Mouse (Mus musculus) 3134 (cell line): ENCODE data around the gene Rnf4.

ENCODE experiments used
- DNase-seq: peaks from one replicate; pipeline ENCODE4 v3.0.0-alpha.2; 2011; ENCODE audit warnings: low spot score; ENCODE audit not compliant: insufficient read length; ENCODE audit errors: extremely low read depth

Gene Rnf4

DNA sequence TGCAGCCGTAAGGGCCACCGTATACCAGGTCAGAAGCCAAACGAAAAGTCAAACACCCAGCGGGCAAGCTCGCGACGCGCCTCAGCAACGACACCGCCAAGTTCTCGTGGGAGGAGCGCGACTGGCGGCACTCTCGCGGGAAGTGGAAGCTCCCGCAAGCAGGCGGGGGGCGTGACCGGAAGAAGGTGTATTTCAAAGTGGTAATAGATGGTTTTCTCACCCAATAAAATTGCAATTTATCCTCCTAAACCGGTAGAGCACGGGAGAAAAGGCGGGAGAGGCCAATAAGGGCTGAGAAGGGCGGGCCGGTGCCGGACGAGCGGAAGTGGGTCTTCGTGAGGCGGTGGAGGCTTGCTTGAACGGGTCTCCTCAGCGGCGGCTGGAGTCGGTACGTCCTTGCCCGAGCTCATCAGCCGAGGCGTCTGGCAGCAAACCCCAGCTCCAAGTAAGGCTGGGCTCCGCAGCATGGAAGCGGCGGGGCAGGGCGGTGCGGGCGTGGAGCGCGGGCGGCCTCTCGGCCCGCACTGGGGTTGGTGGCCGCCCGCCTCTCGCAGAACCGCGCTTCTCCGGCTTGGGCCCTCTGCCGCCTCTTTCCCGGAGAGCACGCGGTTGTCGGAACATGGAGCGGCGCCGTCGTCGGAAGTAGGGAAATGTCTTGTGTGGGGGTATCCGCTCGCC lies at the start of gene Rnf4:
TSS of gene Rnf4 (plus strand) at position 193 of the 678 bp plus-strand sequence.
- DNase-seq = peak; percentile 95

DNA sequence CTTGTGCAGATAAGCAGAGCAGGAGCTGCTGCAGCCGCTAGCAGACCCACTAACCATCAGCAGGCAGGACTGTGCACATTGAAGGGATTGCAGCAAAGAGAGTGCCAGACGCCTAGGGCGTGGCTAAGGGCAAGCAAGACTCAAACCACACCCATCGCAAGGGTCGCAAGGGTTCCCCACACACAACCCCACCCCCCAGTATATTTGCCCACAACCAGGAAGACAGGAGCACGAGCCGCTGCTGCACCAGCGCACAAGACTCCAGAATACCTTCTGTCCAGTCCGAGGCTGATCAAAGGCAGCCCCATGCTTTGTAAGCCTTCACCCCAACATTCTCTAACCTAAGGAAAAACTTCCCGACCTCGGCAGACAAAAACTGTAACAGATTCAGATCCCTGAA lies 49.6 kb upstream of the Rnf4 start:
- no peak for DNase-seq

GRCm38 (mm10) chr5:34287001-34287837 lies 48.9 kb upstream of the Rnf4 start:
- DNase-seq = no peak

- no peak for DNase-seq
Measured at GRCm38 (mm10) chr5:34287838-34288145, 48.3 kb upstream of the Rnf4 start.

DNA sequence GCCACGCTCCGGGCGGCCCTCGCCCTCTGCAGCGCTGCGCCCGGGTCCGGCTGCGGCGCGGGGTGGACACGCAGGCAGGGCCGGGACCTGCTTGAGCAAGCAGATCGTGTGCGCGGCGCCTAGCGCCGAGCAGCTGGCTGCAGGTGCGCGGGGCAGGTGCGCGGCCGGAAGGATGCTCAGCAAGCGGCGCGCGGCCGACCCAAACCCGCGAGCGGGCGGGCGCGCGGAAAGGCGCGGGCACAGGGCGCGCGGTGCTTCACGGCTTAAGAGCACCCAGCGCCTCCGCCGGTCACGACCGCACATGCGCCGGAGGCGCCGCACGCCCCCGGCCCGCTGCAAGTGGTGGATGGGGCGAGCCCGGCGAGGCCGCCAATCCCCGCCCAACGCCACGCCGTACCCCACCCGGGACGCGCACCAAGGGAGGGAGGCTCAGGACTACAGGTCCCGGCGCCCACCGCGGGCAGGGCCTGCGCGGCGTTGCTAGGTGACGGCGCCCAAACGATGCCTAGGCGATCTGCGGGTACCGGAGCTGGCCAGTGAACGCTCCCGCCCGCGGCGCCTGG lies 47.9 kb upstream of the Rnf4 start, which contains the start of the genes Zfyve28 and Cfap99:
TSS of gene Zfyve28 (minus strand) at position 296 of the 563 bp plus-strand sequence.
TSS of gene Cfap99 (plus strand) at position 447 of the 563 bp plus-strand sequence.
- no peak for DNase-seq

- no peak for DNase-seq
Measured at GRCm38 (mm10) chr5:34289286-34289685, 46.8 kb upstream of the Rnf4 start.

DNA sequence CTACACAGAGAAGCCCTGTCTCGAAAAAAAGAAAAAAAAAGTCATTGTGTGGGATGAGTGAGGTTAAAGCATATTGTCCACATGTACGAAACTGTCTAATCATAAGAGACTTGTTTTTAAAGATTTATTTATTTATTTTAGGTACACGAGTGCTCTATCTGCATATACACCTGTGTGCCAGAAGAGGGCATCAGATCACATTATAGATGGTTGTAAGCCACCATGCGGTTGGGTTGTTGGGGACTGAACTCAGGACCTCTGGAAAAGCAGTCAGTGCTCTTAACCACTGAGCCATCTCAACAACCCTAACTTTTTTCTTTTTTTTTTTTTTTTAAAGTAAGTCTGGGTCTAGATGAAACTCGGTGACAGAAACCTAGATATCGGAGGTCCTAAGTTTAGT lies 42.7 kb upstream of the Rnf4 start:
- DNase-seq = no peak

DNA sequence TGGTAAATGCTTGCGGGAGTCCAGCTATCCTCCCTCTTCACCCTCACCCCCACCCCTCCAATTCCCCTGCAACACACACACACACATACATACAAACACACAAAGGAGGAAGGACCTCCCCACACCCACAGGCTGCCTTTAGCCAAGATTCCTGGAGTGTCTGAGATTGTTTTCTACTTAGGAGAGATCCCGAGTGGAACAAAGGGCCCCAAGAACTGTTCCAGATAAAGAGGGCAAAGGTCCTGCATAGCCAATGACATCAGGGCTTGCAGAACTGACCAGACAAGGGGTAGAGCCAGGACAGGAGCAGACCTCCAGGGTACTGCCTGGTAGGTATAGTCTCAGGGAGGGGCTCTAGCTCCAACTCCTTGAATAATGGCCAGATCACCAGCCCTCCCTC lies 41.4 kb upstream of the Rnf4 start:
- no peak for DNase-seq

- no peak for DNase-seq
Measured at GRCm38 (mm10) chr5:34295141-34295540, 40.9 kb upstream of the Rnf4 start.

GRCm38 (mm10) chr5:34298061-34298460 lies 38.0 kb upstream of the Rnf4 start:
- DNase-seq = no peak

DNA sequence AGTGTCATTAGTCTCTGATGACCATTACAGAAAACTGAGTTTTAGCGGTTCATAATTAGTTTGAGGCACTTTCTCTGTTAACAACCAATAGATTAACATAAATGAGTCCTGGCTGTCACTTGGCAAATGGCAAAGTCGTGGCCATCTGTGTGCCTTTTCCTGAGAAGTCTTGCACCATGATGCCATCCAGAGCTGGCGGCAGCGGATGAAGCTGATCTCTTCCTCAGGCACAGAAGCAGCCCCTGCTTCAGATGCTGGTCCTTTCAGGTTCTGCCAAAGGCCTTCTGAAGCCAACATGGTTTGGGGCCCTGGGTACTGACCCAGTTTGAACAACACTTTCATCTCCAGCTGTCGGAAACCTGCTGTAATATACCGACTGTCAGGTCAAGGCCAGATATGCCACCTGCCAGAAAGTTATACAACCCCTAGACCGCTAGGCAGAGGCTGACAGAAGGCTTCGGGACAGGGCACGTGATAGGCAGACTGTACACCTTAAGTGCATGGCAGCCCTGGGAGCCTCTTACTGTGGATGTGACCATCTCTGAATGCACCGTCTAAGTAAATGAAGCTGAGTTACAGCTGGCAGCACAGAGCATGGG lies 37.1 kb upstream of the Rnf4 start:
- DNase-seq = no peak

- no peak for DNase-seq
Measured at GRCm38 (mm10) chr5:34302377-34302776, 33.7 kb upstream of the Rnf4 start.

DNA sequence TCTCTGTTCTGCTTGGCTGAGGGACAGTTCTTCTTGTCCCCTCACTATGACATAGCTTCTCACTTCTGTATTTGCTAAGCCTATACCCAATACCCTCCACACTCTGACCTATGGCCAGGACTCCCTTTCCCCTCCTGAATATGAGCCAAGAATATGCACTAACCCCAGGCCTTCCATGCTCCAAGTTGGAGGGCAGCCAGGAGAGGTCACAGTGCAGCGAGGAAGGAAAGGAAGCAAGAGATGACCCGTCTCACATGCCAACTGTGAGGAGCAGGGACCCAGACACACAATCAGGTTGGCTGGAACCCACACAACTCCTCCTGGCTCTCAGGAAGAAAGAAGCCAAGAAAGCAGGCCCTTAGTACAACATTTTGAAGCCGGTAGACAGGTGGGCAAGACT lies 27.1 kb upstream of the Rnf4 start:
- DNase-seq = no peak

DNA sequence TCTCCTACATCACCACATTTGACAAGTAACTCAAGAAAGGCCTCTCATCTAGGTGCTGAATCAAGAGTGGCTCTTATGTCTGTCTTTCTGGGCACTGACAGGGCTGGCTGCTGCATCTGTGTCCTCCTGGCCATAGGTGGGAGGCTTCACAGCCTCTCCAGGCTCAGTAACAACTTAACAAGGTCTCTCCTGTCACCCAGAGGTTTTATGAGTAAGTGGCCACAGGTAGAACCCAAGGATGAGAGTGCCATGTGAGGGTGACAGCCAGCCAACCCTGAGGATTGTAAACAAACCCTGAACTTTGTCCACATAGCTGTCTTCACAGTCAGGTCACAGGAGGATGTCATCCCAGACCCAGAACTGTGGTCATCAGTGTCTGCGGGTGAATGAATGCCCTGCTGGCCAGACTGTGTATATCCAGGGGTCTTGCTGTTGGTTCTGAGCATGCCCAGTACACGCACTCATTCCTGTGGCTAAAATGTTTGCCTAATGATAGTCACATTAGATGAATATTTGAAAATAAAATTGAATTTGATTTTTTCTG lies 16.5 kb upstream of the Rnf4 start:
- no peak for DNase-seq

DNA sequence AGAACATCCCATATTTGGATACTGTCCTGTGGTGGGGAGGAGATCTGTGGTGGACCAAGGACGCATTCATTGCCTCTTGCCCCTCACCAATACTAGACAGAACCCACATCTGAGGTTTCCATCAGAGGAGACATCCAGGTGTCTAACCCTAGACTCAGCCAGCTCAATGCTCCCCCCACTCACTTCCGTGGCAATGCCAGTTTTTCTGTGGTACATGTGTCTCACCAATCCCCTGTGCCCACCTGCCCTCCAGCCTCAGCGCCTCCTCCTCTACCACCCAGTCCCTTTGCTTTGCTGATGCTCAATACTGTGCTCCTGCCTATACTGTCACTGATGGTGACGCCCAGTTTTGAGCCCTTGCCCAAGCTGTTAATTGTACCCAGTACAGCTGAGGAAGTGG lies 14.9 kb upstream of the Rnf4 start:
- no peak for DNase-seq

DNA sequence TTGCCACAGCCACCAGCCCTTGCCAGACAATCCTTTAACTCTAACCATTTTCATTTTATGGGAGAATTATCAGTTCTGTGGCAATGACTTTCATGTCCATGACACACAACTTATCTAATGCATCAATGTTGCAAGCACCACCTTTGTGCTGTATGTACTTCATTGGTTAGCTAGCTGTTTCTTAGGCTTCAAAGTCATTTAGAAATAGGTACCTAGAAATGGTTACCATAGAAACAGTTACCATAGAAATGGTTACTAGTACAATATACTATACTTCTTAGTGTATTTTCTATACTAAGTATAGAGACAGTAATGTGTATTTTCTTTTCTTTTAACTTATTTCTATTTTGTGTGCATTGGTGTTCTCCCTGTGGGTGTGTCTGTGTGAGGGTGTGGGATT lies 10.8 kb upstream of the Rnf4 start:
- DNase-seq = no peak

DNA sequence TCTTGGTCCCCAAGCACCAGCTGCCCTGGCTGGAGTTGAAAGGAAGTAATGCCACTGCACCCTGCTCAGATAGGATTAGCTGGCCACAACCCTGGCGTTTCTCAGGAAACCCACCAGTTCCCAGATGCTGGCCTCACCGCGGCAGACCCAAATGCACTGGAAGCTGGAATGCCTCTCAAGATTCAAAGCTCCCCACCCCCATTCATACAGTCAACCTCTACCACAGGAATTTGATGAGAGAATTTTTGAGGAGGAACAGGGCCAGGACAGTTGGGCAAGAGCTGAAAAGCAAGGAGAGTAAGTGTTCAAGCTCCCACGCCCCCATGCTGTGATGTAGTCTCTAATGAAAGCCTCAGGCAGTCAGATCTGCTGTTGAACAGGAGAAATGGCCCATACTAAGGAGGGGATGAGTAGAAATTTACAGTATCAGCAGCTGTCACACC lies 9.8 kb upstream of the Rnf4 start:
- peak; percentile 60 for DNase-seq

DNA sequence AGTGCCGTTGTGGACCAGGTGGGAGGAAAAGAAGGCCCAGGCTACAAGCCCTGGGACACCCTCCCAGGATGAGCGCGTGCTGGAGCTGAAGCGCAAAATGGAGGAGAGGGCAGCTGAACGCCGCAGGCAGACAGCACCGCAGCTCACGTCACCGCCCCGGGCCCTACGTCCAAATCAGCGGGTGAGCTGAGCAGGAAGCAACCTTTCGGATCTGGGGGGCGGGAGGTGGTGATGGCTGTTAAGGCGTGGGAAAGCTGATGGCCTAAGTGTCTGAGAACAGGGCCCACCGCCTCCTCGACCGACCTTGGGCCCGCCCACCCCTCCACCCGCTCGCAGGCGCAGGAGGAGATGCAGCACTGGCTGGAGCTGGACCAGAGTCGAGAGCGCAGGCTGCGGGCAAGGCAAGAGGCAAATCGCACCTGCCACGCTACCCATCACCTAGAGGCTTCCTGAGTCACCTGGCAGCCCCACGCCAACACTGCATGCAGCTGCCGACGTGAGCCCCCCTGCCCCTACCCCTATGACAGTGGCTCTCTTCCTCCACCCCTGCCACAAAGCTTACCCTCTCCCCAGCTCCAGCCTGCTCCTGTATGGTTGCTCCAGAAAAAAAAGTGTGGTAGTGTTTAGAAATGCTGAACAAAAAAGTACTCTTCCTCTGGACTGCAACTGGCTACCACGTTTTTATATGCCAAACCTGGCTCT lies 9.1 kb upstream of the Rnf4 start:
- no peak for DNase-seq

- DNase-seq = no peak
Measured at GRCm38 (mm10) chr5:34330136-34330535, 6.0 kb upstream of the Rnf4 start.

- no peak for DNase-seq
Measured at GRCm38 (mm10) chr5:34334081-34334480, 2.0 kb upstream of the Rnf4 start.
